Mouse (Mus musculus) activated CD4-positive, CD25-positive, alpha-beta regulatory T cell, adult 4 months (primary cell): ENCODE results near the gene Grwd1. TPM values are rescaled to one million over a fixed set of nuclear protein-coding genes. Genes with fewer than 3 reads are reported as not detected.

ENCODE experiments used
- ATAC-seq: one replicate; pipeline ENCODE4 v1.8.0; 2017
- polyA plus RNA-seq, 2 experiments: library from polyadenylated mRNA; unstranded; fragments of 100-300 nt; shearing (Covaris generic); gene quantifications; one replicate each; pipeline ENCODE4 v1.2.1; 2017

The Grwd1 gene
- polyA plus RNA-seq, 2 experiments from 2014 or later: 16.1 to 25.3 TPM

GRCm38 (mm10) chr7:45833924-45834323 is 3.2 kb upstream of the Grwd1 start:
- no peak for ATAC-seq

GRCm38 (mm10) chr7:45833148-45833790 is 2.5 kb upstream of the Grwd1 start:
- ATAC-seq: no peak

GRCm38 (mm10) chr7:45832428-45832827 is 1.7 kb upstream of the Grwd1 start:
- ATAC-seq: no peak

GRCm38 (mm10) chr7:45831128-45831525 is 383 bp upstream of the Grwd1 start:
- ATAC-seq: no peak

GRCm38 (mm10) chr7:45826631-45827030 is 4.1 kb downstream of the Grwd1 start:
- ATAC-seq: no peak

- no peak for ATAC-seq
Observed at GRCm38 (mm10) chr7:45824598-45824997, 6.1 kb downstream of the Grwd1 start, which contains the start of gene Kcnj14. TSS of gene Kcnj14 (minus strand) at chr7:45824782.

GRCm38 (mm10) chr7:45820913-45821312 is 9.8 kb downstream of the Grwd1 start:
- no peak for ATAC-seq

GRCm38 (mm10) chr7:45819843-45820242 is 10.9 kb downstream of the Grwd1 start:
- ATAC-seq: no peak

- ATAC-seq: no peak
Observed at GRCm38 (mm10) chr7:45815984-45816351, 14.8 kb downstream of the Grwd1 start.

- ATAC-seq: no peak
Observed at GRCm38 (mm10) chr7:45815323-45815983, 15.3 kb downstream of the Grwd1 start.

GRCm38 (mm10) chr7:45814841-45815240 is 15.9 kb downstream of the Grwd1 start:
- ATAC-seq: no peak

- peak; percentile 97 for ATAC-seq
Observed at GRCm38 (mm10) chr7:45813787-45814779, 16.7 kb downstream of the Grwd1 start, which contains the start of gene Cyth2. TSS of gene Cyth2 (minus strand) at chr7:45814581.

- no peak for ATAC-seq
Observed at GRCm38 (mm10) chr7:45812921-45813320, 17.8 kb downstream of the Grwd1 start.

- no peak for ATAC-seq
Observed at GRCm38 (mm10) chr7:45809276-45810075, 21.3 kb downstream of the Grwd1 start.

- ATAC-seq: no peak
Observed at GRCm38 (mm10) chr7:45808471-45808870, 22.3 kb downstream of the Grwd1 start.

GRCm38 (mm10) chr7:45805941-45806340 is 24.8 kb downstream of the Grwd1 start:
- ATAC-seq: no peak

GRCm38 (mm10) chr7:45802551-45802950 is 28.2 kb downstream of the Grwd1 start:
- no peak for ATAC-seq

GRCm38 (mm10) chr7:45801348-45801747 is 29.4 kb downstream of the Grwd1 start:
- ATAC-seq: peak; percentile 61

GRCm38 (mm10) chr7:45800546-45801204 is 30.1 kb downstream of the Grwd1 start:
- ATAC-seq: peak; percentile 43

- no peak for ATAC-seq
Observed at GRCm38 (mm10) chr7:45800001-45800400, 30.7 kb downstream of the Grwd1 start.

GRCm38 (mm10) chr7:45798931-45799330 is 31.8 kb downstream of the Grwd1 start:
- peak; percentile 75 for ATAC-seq

GRCm38 (mm10) chr7:45798511-45798836 is 32.3 kb downstream of the Grwd1 start:
- ATAC-seq: no peak
